Mouse (Mus musculus): ENCODE data around the gene Mrpl27.

DNA sequence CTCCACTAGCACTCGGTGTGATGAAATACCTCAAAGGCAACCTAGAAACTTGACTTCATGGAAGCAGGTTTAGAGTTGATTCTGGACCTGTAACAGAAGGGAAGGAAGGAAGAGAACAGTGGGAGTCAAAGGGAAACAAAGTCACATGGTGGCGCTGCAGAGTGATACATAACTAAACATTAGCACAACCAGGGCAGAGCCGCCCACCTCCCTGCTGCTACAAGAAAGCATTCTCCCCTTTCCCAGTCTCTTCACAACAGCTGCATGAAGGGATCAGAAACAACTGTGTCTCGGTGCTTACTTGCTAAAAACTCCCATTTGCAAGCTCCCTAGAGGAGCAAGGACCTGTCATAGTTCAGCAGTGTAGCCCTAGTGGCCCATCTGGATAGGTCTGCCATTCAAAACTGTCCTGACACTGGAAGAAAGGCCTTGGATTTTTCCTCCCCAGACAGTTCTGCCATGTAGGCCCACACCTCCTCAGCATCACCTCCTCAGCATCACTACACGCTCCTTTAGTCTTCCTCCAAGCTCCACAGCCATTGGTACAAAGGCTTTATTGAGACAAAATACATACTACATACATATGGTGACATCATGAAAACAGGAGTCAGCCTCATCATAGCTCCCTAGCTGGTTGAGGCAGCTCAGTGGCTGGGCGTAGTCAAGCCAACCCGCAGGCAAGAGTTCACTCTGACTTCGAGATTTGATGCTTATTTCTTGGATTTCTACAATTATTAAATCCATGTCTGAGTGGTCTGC is 8.9 kb upstream of the Mrpl27 start:
- no peak for TF ChIP-seq CTCF (IDR thresholded peaks at IDR 0.05; ENCODE audit: borderline replicate concordance, extremely low read depth, insufficient read depth, insufficient read length)
- TF ChIP-seq POLR2A (IDR thresholded peaks at IDR 0.05; ENCODE audit: borderline replicate concordance, extremely low read depth, insufficient read depth, insufficient read length, poor library complexity, severe bottlenecking): no peak

Measured in brain, embryonic 14.5 days (tissue).